Mouse (Mus musculus): ENCODE measurements around the gene Ubl4b. TPM values are rescaled to one million over a fixed set of nuclear protein-coding genes. Genes with fewer than 3 reads are reported as not detected.

Gene Ubl4b
- polyA plus RNA-seq (2012; fragmentation: generic; extraction: Trizol) = not detected

GRCm38 (mm10) chr3:107554842-107555241, at the start of gene Ubl4b:
TSS of gene Ubl4b (minus strand) at chr3:107555073.
- TF ChIP-seq TCF12 (IDR thresholded peaks at IDR 0.05; ENCODE audit: insufficient read depth, poor library complexity, severe bottlenecking) (no peak), USF1 (IDR thresholded peaks at IDR 0.05; ENCODE audit: low read depth) (no peak), POLR2A (IDR thresholded peaks at IDR 0.05; ENCODE audit: insufficient read length, low read depth) (no peak), E2F4 (IDR thresholded peaks at IDR 0.05; ENCODE audit: insufficient read depth) (no peak), TCF3 (IDR thresholded peaks at IDR 0.05; ENCODE audit: insufficient read length, low read depth) (no peak), POLR2AphosphoS2 (IDR thresholded peaks at IDR 0.05; ENCODE audit: insufficient read length, low read depth) (no peak), MAX (IDR thresholded peaks at IDR 0.05; ENCODE audit: low read depth) (no peak), CEBPB (IDR thresholded peaks at IDR 0.05; ENCODE audit: insufficient read depth, poor library complexity, severe bottlenecking) (no peak), SRF (IDR thresholded peaks at IDR 0.05; ENCODE audit: control insufficient read depth, insufficient read length, low read depth) (no peak), MYOD1 (IDR thresholded peaks at IDR 0.05; ENCODE audit: control insufficient read depth in 1 of 3, insufficient read length in 2 of 3, low read depth in 2 of 3) (no peak), MYOG (IDR thresholded peaks at IDR 0.05; ENCODE audit: control insufficient read depth in 1 of 3, insufficient read depth in 1 of 3, insufficient read length in 2 of 3, low read depth in 2 of 3) (no peak), REST (IDR thresholded peaks at IDR 0.05; ENCODE audit: insufficient read depth, insufficient read length) (no peak)
- Histone ChIP-seq H3K27me3 (ENCODE audit: control insufficient read depth, insufficient read depth, insufficient read length) (peaks cover 44% of the 10 kb centered on the region), H3K4me2 (ENCODE audit: low read depth) (no peak within 1 kb of the TSS), H3K79me2 (ENCODE audit: control insufficient read depth, insufficient read depth) (no peaks in the 10 kb centered on the region), H3K4me3 (no peak within 1 kb of the TSS), H3ac (ENCODE audit: control insufficient read depth, insufficient read length) (no peak within 1 kb of the TSS), H3K36me3 (ENCODE audit: control insufficient read depth, insufficient read depth) (no peaks in the 10 kb centered on the region)

GRCm38 (mm10) chr3:107600127-107600526, 45.3 kb upstream of the Ubl4b start:
- Histone ChIP-seq H3K36me3 (ENCODE audit: control insufficient read depth, insufficient read depth) (no peaks in the 10 kb centered on the region), H3K27me3 (ENCODE audit: control insufficient read depth, insufficient read depth, insufficient read length) (peaks cover 82% of the 10 kb centered on the region), H3ac (ENCODE audit: control insufficient read depth, insufficient read length) (no peak overlapping the region), H3K79me2 (ENCODE audit: control insufficient read depth, insufficient read depth) (no peaks in the 10 kb centered on the region), H3K4me3 (no peak overlapping the region), H3K4me2 (ENCODE audit: low read depth) (no peak overlapping the region)
- no peak for TF ChIP-seq E2F4 (IDR thresholded peaks at IDR 0.05; ENCODE audit: insufficient read depth)
- no peak for TF ChIP-seq MYOD1 (IDR thresholded peaks at IDR 0.05; ENCODE audit: control insufficient read depth in 1 of 3, insufficient read length in 2 of 3, low read depth in 2 of 3)

DNA sequence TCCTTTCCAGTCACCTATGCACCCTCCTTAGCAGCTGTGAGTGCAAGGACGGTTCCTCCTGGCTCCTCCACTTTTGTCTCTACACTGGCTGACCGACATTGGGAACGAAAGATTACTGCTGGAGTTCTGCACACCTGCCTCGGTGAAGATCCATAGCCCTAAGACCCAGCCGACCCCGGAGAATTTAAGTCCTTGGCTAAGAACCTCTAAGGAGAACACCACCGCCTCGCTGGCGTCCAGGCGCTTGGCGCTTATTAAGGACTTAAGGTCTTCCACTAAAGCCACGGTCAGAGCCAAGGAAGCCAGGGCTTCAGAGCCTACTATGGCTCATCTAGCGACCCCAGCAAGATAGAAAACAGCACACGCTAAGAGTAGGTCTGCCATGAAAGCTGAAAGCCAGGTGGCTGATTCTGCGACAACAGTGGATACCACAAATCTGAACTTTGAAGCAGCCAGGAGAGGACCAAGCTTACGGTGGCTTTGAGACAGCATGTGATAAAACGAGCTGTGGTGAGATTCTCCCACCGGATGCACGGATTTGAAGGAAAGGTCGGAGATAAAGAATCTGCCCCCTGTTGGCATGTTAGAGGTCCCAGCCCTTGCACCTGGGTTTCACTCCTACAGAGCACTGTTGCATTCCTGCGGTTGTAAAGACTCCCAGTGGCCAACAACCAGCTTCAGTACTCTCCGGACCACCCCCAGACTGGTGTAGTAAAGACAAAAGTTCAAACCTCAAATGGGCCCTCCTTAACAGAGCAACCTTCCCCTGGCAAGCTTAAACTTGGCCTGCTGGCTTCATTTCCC, 42.9 kb upstream of the Ubl4b start:
- Histone ChIP-seq H3K79me2 (ENCODE audit: control insufficient read depth, insufficient read depth) (no peaks in the 10 kb centered on the region), H3ac (ENCODE audit: control insufficient read depth, insufficient read length) (no peak overlapping the region), H3K36me3 (ENCODE audit: control insufficient read depth, insufficient read depth) (no peaks in the 10 kb centered on the region), H3K27me3 (ENCODE audit: control insufficient read depth, insufficient read depth, insufficient read length) (peaks cover 87% of the 10 kb centered on the region), H3K4me3 (no peak overlapping the region), H3K4me2 (ENCODE audit: low read depth) (no peak overlapping the region)
- TF ChIP-seq MYOD1 (IDR thresholded peaks at IDR 0.05; ENCODE audit: control insufficient read depth in 1 of 3, insufficient read length in 2 of 3, low read depth in 2 of 3) (no peak), TCF3 (IDR thresholded peaks at IDR 0.05; ENCODE audit: insufficient read length, low read depth) (no peak), MAX (IDR thresholded peaks at IDR 0.05; ENCODE audit: low read depth) (no peak), CEBPB (IDR thresholded peaks at IDR 0.05; ENCODE audit: insufficient read depth, poor library complexity, severe bottlenecking) (no peak), E2F4 (IDR thresholded peaks at IDR 0.05; ENCODE audit: insufficient read depth) (no peak), SRF (IDR thresholded peaks at IDR 0.05; ENCODE audit: control insufficient read depth, insufficient read length, low read depth) (no peak), USF1 (IDR thresholded peaks at IDR 0.05; ENCODE audit: low read depth) (no peak), REST (IDR thresholded peaks at IDR 0.05; ENCODE audit: insufficient read depth, insufficient read length) (no peak), MYOG (IDR thresholded peaks at IDR 0.05; ENCODE audit: control insufficient read depth in 1 of 3, insufficient read depth in 1 of 3, insufficient read length in 2 of 3, low read depth in 2 of 3) (no peak), POLR2AphosphoS2 (IDR thresholded peaks at IDR 0.05; ENCODE audit: insufficient read length, low read depth) (no peak)

GRCm38 (mm10) chr3:107597134-107597533, 42.3 kb upstream of the Ubl4b start:
- H3K4me2 ChIP-seq (ENCODE audit: low read depth) = no peak overlapping the region
- no peak overlapping the region for H3ac ChIP-seq (ENCODE audit: control insufficient read depth, insufficient read length)
- H3K79me2 ChIP-seq (ENCODE audit: control insufficient read depth, insufficient read depth) = no peaks in the 10 kb centered on the region
- H3K27me3 ChIP-seq (ENCODE audit: control insufficient read depth, insufficient read depth, insufficient read length) = peaks cover 85% of the 10 kb centered on the region
- H3K36me3 ChIP-seq (ENCODE audit: control insufficient read depth, insufficient read depth) = no peaks in the 10 kb centered on the region
- no peak overlapping the region for H3K4me3 ChIP-seq
- TF ChIP-seq SRF (IDR thresholded peaks at IDR 0.05; ENCODE audit: control insufficient read depth, insufficient read length, low read depth) (no peak), CEBPB (IDR thresholded peaks at IDR 0.05; ENCODE audit: insufficient read depth, poor library complexity, severe bottlenecking) (no peak), POLR2A (IDR thresholded peaks at IDR 0.05; ENCODE audit: insufficient read length, low read depth) (no peak), USF1 (IDR thresholded peaks at IDR 0.05; ENCODE audit: low read depth) (no peak), REST (IDR thresholded peaks at IDR 0.05; ENCODE audit: insufficient read depth, insufficient read length) (no peak), POLR2AphosphoS2 (IDR thresholded peaks at IDR 0.05; ENCODE audit: insufficient read length, low read depth) (no peak), MAX (IDR thresholded peaks at IDR 0.05; ENCODE audit: low read depth) (no peak), TCF3 (IDR thresholded peaks at IDR 0.05; ENCODE audit: insufficient read length, low read depth) (no peak), MYOD1 (IDR thresholded peaks at IDR 0.05; ENCODE audit: control insufficient read depth in 1 of 3, insufficient read length in 2 of 3, low read depth in 2 of 3) (no peak), TCF12 (IDR thresholded peaks at IDR 0.05; ENCODE audit: insufficient read depth, poor library complexity, severe bottlenecking) (no peak), MYOG (IDR thresholded peaks at IDR 0.05; ENCODE audit: control insufficient read depth in 1 of 3, insufficient read depth in 1 of 3, insufficient read length in 2 of 3, low read depth in 2 of 3) (no peak), E2F4 (IDR thresholded peaks at IDR 0.05; ENCODE audit: insufficient read depth) (no peak)

Data from myocyte (in vitro differentiated cells).